8 mouse cellular contexts compared by ENCODE assay signal in the genomic region with DNA sequence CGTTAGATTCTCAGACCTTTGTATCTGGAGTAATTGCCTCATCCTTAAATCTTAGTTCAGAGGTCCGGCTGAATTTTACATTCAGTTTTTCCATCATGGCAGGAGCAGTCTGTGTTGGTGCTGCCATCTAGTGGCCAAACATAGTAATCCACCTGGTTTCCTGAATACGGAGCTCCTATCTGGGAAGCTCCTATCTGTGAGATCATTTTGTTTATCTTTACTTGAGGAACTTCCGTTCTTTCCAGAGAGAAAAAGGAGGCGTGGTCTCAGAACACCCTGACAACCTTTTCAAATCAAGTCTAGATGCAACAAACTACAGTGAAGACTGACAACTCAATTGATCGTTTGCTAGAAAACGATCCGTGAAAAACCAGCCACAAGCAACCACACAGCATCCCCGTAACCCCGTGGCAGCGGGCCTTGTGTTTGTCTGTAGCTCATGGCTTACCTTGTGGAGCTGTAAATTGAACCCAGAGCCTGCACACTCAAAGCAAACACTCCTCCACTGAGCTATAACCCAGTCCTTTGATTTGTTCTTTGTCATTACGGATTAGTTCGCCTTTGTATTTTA. TPM values are rescaled to one million over a fixed set of nuclear protein-coding genes. Genes with fewer than 3 reads are reported as not detected.
DNase-seq lines count a peak whose midpoint lies in the region; ATAC-seq lines count a peak whose summit lies in the region.

No protein-coding gene starts in this region.

- 0 out of 2 replicates have a peak, but pooled peaks cover 2% of the 10 kb centered on the region for H3K9me3 ChIP-seq in heart, embryonic 11.5 days (replicated peaks; ENCODE audit: control insufficient read depth, low read length)
- H3K9me3 ChIP-seq in liver, embryonic 12.5 days (replicated peaks) = 0 out of 2 replicates have a peak, but pooled peaks cover 6% of the 10 kb centered on the region
- no peaks in the 10 kb centered on the region for H3K9me3 ChIP-seq in neural tube, embryonic 12.5 days

- no peaks in the 10 kb centered on the region; the same call in 1 of the 2 replicates for H3K36me3 ChIP-seq in heart, embryonic 11.5 days (ENCODE audit: control insufficient read depth, insufficient read depth, low read length)
- H3K36me3 ChIP-seq in liver, embryonic 12.5 days = peaks cover 6% of the 10 kb centered on the region
- H3K36me3 ChIP-seq in neural tube, embryonic 12.5 days = no peaks in the 10 kb centered on the region

- H3K4me1 ChIP-seq in heart, embryonic 11.5 days (ENCODE audit: control insufficient read depth, insufficient read depth, low read length) = no peaks in the 10 kb centered on the region
- H3K4me1 ChIP-seq in liver, embryonic 12.5 days = 0 out of 2 replicates have a peak, but pooled peaks cover 9% of the 10 kb centered on the region
- no peaks in the 10 kb centered on the region for H3K4me1 ChIP-seq in neural tube, embryonic 12.5 days

- no peak for ATAC-seq in heart, embryonic 11.5 days (replicated peaks; ENCODE audit: insufficient number of reproducible peaks, low FRiP score, low TSS enrichment)
- ATAC-seq in liver, embryonic 12.5 days = no peak
- ATAC-seq in neural tube, embryonic 12.5 days (ENCODE audit: low FRiP score, low read depth) = peak; percentile 41; the same call in 1 of the 2 replicates

- 41% methylated on average over 13 of the region's 13 CpGs for WGBS in heart, embryonic 11.5 days (ENCODE audit: insufficient replicate concordance)
- WGBS in liver, embryonic 12.5 days (ENCODE audit: insufficient replicate concordance) = 43% methylated on average over 13 of the region's 13 CpGs
- WGBS in neural tube, embryonic 12.5 days = 48% methylated on average over 13 of the region's 13 CpGs

- peak; percentile 58 to 67 for DNase-seq in CD8-positive naive resting alpha-beta T cell, adult 2 months (ENCODE audit: low read depth in 2 of 2, low spot score in 2 of 2)
- peak; percentile 64 for DNase-seq in adrenal gland, adult 2 months
- peak; percentile 61 for DNase-seq in embryo, embryonic 11.5 days (ENCODE audit: low read depth, low spot score)
- peak; percentile 64 to 87 for DNase-seq in kidney, postnatal 25 days
- DNase-seq in testis, postnatal 14 days (ENCODE audit: low spot score) = peak; percentile 62

- H3K9ac ChIP-seq in heart, embryonic 11.5 days (ENCODE audit: low read depth, low read length) = no peak overlapping the region
- H3K9ac ChIP-seq in liver, embryonic 12.5 days = no peak overlapping the region
- H3K9ac ChIP-seq in neural tube, embryonic 12.5 days = no peak overlapping the region

- H3K27me3 ChIP-seq in heart, embryonic 11.5 days (ENCODE audit: control insufficient read depth, insufficient read depth, low read length) = no peaks in the 10 kb centered on the region
- no peaks in the 10 kb centered on the region for H3K27me3 ChIP-seq in liver, embryonic 12.5 days (replicated peaks)
- no peaks in the 10 kb centered on the region for H3K27me3 ChIP-seq in neural tube, embryonic 12.5 days (replicated peaks)

- no peak overlapping the region for H3K4me3 ChIP-seq in heart, embryonic 11.5 days (ENCODE audit: low read depth, low read length)
- H3K4me3 ChIP-seq in liver, embryonic 12.5 days = no peak overlapping the region
- H3K4me3 ChIP-seq in neural tube, embryonic 12.5 days = no peak overlapping the region

- H3K27ac ChIP-seq in heart, embryonic 11.5 days (ENCODE audit: low read depth, low read length) = no peak overlapping the region
- H3K27ac ChIP-seq in liver, embryonic 12.5 days = no peak overlapping the region
- H3K27ac ChIP-seq in neural tube, embryonic 12.5 days = no peak overlapping the region

- H3K4me2 ChIP-seq in heart, embryonic 11.5 days = peak overlapping the region; percentile 11; the same call in 1 of the 2 replicates
- peak overlapping the region; percentile 29; the same call in 1 of the 2 replicates for H3K4me2 ChIP-seq in liver, embryonic 12.5 days
- no peak overlapping the region for H3K4me2 ChIP-seq in neural tube, embryonic 12.5 days (replicated peaks)

RNA-seq across cellular contexts. Expression of a gene that starts 8.1 kb away (rescaled TPM):
- total RNA-seq in adrenal gland, adult 2 months (2021) = 10 to 100 TPM; 30.7 to 36.2 TPM
- 1.5 and 2.5 TPM in 2 replicates for polyA plus RNA-seq in adrenal gland, adult 2 months (2012; rRNA removed)
- 9.5 and 11.3 TPM in 2 replicates for polyA plus RNA-seq in heart, embryonic 11.5 days (2014; fragmentation: Nextera tagmentation; extraction: Ambion mirVana)
- polyA plus RNA-seq in liver, embryonic 12.5 days (2016; fragmentation: Nextera tagmentation; extraction: Ambion mirVana) = 9.5 and 11.0 TPM in 2 replicates
- polyA plus RNA-seq in neural tube, embryonic 12.5 days (2016; fragmentation: Nextera tagmentation; extraction: Ambion mirVana) = 9.0 and 9.6 TPM in 2 replicates

RNA-seq across cellular contexts. Expression of a gene that starts 55.9 kb away (rescaled TPM):
- total RNA-seq in adrenal gland, adult 2 months (2021) = 10 to 100 TPM; 58.6 to 69.1 TPM
- polyA plus RNA-seq in adrenal gland, adult 2 months (2012; rRNA removed) = 9.3 and 12.4 TPM in 2 replicates
- polyA plus RNA-seq in heart, embryonic 11.5 days (2014; fragmentation: Nextera tagmentation; extraction: Ambion mirVana) = 59.2 and 61.4 TPM in 2 replicates
- polyA plus RNA-seq in liver, embryonic 12.5 days (2016; fragmentation: Nextera tagmentation; extraction: Ambion mirVana) = 46.5 and 50.7 TPM in 2 replicates
- polyA plus RNA-seq in neural tube, embryonic 12.5 days (2016; fragmentation: Nextera tagmentation; extraction: Ambion mirVana) = 90.5 and 93.4 TPM in 2 replicates
